Mouse (Mus musculus): ENCODE measurements at regions not wholly inside any gene's neighbourhood (a gene's known extent, or its start where the extent isn't known, plus 50 kb on each side); places are given as distances from the start of the nearest gene placed in this dataset.

DNA sequence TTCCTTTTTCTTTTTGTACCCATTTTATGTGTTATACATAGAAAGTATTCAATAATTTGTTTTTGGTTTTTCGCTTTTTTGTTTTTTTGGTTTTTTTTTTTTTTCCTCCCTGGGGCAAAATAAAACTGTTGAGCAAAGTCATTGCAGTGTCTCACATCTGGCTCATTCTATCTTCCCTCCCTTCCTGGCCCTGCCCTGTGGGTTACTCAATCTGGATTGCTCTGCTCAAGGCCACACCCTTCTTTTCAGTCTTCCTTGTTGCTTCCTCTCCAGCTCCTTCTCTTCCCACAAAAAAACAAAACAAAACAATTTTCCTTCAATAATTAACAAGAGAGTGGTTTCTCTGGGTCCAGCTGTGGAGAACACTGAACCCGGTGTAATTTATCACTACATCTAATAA lies 113.2 kb downstream of the Mfap3l start:
- TF ChIP-seq CTCF (IDR thresholded peaks at IDR 0.05; ENCODE audit: insufficient read depth, low read depth, low read length) (no peak), POLR2A (IDR thresholded peaks at IDR 0.05; ENCODE audit: insufficient read depth, low read depth, low read length) (no peak)
